Mouse (Mus musculus) retina, postnatal 7 days (tissue): ENCODE measurements around the gene Pon3.

Experiments
- DNase-seq: peaks from one replicate; pipeline ENCODE4 v3.0.0-alpha.2; 2012; ENCODE audit warnings: low read depth, low spot score

Pon3 gene

DNA sequence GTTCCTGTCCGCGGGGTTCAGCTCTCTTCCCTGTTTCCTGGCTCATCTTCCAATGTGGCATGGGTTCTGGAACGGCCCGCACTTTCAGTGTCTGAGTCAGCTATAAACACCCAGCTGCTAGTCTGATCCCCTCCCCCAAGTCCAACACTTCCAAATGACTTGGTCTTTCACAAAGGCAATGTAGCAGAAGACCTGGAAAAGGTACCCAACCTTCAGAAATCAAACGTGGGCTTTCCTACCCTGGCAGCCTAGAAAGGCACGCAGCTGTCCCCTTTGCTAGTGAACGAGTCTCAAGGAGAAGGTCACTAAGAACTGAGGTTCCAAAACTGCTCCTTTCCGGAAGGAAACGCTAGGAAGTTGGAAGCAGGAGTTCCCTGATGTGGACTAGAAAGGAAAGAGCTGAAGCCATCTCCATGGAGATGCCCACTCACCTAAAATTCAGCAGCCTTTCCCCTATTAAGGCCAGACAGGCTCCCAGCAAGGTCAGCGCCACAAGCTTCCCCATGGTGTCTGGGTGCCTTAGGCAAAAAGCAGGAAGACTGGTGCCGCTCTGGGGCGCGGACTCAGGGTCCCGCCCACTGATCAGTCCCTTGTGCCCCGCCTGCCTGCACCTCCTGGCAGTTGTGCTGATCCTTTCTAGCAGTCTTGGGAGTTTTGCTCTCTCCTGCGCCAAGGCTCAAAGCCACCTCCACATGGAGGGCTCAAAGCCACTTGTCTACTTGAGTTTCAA lies at the start of gene Pon3:
Gene Pon3, minus strand, starts transcription at position 565 of the 730 bp plus-strand sequence.
- no peak for DNase-seq

DNA sequence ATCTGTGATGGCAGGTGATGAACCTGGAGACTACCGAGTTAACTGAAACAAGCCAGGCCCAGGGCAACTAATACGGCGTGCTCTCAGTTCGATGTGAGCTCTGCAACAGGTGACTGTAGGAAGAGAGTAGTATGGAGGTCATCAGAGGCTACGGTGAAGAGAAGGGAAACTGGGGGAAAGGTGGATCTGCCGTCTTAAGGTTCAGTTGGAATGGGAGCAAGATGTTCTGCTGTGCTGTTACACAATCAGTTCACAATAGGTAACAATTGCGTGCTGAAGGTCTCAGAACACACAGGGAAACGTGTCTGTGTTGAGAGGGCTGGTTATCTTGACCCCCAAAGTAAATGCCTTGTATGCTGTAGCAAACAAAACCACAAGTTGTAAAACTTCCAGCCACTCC lies 48.9 kb upstream of the Pon3 start:
- no peak for DNase-seq

DNA sequence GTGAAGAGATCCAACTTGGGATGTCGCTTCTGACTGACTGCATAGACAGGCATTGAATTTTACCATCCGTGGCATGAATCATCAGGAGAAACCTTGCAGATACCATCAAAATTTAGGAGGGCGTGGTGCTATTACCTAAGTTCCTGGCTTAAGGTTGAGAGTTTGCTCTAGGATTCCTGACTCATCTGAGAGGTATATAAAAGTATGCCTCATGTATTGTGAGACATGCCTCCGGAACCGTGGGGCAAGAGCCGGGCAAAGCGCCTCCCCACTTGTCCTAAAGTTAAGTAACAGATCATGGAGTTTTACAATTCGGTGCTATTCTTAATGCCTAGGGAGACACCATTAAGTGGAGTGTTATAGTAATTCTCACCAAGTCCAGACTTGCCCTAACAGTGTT lies 44.5 kb upstream of the Pon3 start:
- DNase-seq: no peak

DNA sequence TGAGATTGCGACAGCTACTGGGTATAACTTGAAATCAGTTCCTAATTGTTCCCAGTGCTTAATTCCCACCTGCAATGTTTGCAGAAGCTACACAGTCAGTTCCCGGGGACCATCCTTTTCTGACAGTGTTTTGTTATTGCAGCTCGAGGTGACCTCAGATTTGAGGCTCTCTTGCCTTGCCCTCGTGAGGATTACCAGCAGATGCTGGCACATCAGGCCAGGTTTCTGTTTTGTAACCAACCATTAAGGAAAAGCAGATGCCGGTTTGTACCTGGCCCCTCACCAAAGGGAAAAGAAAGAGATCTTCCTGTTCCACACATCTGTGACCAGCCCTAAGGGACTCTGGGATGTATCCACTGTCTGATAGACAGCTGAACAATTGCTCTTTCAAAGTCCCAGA lies 43.5 kb upstream of the Pon3 start:
- no peak for DNase-seq

DNA sequence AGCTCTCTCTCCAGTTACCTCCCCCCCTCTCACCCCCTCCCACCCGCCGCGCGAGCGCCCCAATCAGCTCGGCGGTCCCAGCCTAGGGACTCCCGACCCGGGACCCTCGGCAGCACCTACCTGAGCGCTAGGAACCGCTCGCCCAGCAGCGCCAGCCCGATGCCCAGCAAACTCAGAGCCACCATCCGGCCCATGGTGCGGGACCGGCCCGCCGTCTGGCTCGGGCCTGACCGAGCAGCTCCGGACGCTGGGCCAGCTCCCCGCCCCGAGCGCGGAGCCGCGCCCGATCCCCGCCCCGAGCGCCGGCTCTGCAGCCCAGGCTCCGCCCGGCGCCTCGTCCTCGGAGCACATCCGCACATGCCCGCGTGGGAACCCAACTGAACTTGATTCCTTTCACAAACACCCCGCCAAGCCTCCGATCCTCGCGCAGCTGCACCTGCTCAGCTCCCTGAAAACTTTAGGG lies 42.0 kb upstream of the Pon3 start, which contains the start of gene Pon2:
Gene Pon2, minus strand, starts transcription at position 364 of the 463 bp plus-strand sequence.
- DNase-seq: no peak

DNA sequence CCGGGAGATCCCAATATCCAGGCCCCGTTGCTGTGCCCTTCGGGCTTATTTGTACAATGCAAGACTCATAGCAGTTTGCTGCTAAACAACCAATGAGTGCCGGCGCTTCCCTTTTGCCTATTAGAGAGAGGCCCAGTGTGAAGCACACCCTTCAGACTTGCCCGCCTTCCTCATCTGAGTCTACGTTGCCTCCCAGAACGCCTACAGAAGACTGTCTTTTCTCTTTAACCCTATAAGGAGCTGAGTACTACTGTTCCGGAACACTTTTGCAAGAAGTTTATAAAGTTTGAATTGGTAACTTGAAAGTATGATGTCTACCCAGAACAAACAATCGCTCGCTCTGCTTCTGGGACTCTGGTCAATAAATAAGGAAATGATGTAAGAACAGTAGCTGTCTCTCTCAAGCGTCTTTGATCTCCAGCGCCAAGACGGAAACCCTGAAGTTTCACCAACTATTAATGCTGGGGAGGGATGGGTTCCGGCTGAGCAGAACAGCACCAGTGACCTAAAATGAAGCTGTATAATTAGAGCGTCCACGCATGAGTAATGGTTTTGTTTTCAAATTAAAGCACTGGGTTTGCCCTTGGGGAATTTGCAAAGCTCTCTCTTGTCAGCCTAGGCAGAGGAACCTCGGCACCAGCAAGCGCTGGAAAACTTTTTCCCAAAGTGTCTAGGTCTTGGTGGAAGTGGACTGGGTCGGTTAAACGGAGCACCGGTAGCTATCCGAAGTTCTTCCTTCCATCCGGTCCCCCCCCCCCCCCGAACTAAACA lies 41.4 kb upstream of the Pon3 start:
- DNase-seq: no peak

DNA sequence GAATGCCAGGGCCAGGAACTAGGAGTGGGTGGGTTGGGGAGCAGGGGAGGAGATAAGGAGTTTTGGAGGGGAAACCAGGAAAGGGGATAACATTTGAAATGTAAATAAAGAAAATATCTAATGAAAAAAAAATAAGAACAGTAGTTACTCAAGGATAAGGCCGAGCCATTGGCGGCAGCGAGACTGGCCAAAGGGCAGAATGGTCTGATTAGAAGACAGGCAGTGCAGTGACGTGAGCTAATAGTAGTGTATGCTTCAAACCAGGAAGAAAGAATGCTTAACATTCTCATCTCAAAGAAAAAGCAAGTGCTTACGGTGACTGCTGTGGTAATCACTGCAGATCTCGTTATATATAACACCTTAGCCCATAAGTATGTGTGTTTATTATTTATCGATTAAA lies 40.0 kb upstream of the Pon3 start:
- no peak for DNase-seq

DNA sequence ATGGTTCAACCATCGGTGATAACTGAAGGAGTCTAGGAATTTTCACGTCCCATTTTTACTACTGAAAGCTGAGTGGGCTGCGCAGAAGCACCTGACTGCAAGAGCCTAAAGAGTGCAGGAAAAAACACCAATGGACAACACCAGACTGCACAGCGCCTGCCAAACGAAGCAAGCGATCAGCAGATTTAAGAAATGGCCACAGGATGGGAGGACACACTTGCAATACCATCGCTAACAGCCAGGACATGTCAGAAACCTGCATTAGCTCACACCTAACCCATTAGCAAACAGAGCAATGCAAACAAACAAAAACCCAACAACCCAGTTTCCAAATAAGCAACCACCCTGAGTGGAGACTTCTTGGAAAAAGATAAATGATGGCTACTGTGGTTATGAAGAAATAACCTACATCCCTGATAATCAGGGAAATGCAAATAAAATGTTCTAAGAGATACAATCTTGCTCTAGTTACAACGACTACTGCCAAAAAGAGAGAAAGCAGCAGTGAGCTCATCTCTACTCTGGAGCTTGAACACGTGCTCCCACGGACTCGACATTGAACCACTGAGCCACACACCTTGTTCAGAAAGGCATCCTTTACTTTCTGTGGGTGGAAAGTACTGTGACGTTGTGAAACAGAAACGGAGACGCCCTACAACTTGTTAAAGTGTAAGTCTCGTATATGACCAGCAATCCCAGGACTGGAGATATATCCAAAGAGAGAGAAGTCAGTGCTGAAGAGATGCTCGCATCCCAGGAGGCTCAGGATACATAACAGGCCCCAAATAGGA lies 38.8 kb upstream of the Pon3 start:
- DNase-seq: no peak

DNA sequence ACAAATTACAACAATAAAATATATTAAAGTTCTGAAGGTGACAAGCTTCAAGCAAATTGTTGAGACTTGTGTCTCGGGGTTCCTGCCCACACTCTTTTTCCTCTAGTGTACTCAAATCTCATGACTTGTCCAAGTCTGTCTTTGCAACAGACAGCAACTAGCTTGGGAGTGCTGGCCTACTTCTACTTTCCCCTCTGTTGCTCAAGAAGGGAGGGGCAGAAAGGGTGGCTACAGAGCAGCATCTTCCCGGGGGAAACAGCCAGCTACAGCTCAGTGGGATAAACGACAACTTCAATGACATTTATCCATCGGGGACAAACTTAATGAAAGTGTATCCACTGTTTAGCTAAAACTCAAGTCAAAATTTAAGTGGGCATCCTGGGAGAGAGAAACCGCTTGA lies 36.8 kb upstream of the Pon3 start:
- DNase-seq: no peak

DNA sequence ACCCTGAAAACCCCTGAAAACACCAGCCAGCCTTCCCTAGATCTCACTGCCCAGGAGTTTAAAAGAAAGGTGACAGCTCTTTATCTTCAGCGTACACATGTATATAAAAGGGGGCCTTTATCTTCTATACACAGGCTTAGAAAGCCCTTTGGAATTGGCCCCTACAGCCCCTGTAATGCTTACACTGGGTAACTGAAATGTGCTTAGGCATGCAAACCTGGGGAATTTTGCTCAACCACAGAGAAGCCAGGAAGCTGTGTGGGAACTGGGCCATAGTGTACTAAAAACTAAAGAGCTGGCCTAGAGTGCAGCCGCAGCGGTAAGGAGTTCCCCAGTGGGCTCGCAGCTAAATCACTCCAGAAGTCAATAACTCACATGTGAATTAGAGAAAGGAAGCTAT lies 35.4 kb upstream of the Pon3 start:
- no peak for DNase-seq

DNA sequence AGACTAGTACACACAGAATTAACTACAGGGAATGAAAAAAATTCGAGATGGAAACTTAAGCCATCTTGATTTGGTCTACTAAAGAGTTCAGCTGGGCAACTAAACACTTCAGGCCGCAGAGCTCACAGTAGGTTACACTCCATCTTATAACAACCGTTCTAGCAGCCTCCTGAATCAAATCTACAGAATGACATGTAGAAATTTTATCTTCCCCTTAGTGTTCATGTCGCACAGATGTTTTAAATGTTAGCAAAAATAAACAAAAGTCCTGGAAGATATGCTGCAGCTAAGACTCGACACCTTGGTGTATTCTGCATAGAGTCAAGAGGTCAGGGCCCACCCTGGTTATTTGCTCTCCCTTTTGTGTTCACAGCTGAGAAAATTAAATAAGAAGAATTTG lies 31.8 kb upstream of the Pon3 start:
- DNase-seq: no peak

DNA sequence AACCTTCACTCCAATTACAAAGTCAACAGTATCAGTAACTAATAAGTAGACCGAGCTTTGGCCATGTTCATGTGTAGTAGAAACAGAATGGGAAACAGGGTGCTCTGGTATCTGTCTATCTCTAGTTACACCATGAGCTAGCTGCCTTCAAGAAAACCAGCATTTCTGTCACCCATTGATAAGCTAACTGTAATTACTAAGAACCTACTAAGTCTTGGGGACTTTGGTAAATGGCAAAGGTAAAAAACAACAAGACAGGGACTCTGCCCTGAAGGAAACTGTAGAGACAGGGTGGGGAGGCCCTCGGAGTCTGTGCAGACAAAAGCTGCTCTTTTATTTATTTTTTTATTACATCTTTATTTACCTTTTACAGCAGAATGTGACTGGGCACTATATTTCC lies 31.3 kb upstream of the Pon3 start:
- no peak for DNase-seq

DNA sequence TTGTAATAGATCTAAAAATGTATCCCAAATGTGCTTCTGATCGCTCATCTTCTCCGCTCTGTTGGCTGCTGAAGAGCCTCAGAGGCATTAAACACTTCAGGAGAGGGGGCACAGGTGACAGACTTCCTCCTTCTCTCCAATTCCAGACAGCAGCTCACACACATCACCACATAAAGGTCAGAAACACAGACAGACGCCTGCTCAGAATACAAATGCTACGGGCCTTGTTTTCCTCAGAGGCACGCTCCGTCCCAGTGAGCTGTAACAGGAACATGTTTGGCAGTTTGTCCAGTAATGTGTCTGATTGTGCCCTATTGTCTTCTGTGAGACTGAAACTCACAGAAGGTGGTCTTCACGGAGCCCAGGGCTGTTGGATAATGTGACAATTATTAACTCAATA lies 26.3 kb upstream of the Pon3 start:
- no peak for DNase-seq

DNA sequence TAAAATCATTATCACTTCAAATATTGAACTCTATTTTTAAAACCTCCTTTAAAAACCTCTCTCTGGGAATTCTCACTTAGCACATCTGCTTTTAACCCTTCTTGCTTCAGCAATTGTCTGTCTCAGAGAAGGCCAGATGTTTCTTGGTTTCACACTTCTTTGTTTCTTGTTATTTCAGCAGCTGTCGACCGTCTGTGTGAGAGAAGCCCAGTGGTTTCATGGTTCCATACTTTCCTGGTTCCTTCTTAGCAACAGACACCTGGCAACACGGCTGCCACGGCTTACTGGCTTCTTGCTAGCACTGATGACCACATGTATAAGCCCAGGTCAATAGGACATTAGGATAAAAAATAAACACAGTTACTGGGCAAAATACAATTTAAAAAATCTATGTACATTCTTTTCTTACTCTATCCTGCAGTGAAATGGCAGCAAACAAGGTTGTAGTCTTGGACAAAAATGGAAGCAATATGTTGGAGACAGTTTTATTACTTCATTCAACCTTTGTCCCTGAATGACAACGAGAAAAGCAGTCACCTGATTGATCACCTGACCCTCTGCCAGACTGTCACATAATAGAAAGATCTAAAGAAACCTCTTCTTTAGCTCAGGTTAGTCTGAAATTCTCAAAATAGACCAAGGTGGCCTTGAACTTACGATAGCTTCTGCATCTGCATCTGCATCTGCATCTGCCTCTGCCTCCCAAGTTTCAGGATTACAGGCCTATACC lies 24.7 kb upstream of the Pon3 start:
- DNase-seq: no peak

DNA sequence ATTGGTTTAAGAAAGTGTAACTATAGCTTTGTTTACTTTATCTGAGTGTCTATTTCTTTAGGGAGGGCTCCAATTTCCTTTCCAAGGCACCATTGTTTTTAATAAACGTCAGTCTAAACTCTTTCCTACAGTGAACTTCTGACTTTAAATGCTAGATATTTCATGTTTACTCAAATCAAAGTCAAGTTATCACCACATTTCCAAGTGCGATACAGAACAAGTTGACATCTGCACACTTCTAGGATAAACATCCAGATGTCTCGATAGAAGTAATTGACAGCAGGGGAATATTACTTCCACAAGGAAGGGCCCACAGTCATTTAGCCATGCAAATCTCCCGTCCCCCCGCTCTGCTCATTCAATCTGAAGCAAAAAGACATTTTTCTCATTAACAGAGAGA lies 21.9 kb upstream of the Pon3 start:
- DNase-seq: no peak

DNA sequence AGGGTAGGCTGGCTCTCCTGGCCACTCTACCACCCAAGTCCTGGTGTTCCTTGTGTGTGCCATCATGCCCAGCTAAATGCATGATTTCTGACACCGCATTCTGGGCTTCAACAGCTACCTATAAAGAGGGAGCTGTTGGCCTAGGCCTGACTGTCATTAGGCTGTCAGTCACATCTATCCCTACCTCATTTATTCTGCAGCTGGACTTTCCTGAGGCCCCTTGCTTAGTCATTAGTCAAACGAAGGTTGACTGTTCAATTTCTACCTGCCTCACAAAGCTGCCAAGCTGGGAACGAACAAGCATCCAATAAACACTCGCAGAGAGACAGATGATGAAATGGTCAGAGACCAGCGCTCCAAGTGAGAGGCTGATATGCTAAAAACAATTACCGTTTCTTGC lies 13.6 kb upstream of the Pon3 start:
- DNase-seq: no peak

DNA sequence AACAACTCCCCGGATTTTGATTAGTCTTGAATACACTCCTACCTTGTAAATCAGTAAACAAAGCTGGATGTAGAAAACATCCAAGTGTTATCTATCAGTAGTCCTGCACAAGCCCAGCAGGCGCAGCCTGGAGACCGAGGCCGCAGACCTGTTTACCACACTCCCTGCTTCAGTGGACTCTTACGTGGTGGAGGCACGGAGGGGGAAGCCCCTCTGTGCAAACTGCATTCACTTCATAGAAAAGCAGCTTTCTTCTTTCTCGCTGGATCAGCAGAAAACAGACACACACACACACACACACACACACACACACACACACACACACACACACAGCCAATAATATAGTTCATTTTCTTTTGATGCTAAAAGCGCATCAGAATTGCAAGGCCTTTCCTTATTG lies 8.7 kb upstream of the Pon3 start:
- DNase-seq: no peak

DNA sequence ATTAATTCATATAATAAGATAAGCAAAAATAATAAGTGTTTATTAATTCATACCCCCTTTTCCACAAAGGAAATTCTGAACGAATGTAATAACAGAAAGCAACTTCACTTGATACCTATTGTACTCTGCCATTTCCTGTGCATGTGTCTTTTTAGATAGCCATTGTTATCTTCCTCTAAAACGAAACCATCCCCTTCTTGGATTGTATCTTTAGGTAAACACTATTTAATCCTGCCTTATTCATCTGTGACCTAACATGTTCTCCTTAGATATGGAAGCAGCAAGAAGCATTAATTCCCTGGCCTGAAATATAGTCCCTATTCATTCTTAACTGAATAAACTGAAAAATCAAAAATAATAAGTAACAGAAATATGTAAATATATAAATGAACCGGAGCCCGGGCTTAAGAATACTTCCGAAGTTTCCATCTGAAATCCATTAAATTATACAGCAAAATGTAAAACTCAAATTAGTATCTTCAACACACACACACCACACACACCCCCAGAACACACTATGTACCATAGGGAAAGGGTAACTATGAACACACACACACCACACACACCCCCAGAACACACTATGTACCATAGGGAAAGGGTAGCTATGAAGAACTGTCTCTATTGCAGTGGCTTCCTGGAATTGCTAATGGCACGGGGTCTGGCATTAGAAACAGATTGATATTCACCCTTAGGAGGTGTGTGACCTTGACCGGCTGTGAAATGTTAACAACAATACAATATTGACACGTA lies 7.3 kb upstream of the Pon3 start:
- no peak for DNase-seq

DNA sequence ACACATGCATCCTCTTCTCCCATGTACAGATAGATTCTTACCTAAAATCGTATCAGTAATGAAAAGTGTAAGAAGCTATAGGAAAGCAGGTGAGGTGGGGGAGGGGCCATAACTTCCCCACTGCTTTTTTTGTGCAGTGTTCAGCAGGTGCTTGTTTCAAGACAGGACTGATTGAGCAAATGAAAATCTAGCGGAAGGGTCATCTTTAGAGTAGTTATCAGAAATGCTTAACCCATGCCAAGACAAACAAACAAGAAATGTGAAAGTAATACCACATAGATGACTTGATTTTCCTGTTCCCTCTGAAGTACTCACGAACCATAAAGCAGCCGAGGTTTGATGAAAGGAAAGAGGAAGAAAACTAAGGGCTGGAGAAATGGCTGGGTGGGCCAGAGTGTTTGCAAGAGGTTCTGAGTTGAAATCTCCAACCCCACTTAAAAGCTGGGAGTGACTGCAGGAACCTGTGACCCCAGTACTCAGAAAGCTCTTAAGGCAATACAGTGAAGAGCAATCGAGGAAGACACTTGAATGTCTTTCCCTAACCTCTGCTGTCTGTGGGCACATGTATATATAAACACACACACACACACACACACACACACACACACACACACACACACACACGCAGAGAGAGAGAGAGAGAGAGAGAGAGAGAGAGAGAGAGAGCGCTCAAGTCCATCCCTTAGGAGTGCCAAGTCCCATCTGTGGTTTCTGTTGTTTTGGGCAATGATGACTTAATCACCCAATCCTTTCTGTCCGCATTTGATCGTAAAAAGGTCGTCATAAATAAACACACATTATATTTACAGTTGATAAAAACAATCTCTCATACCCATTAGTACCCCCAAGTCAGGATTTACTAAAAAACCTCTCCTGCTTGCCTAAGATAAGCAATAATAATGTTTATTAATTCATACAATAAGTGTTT lies 6.5 kb upstream of the Pon3 start:
- DNase-seq: no peak

DNA sequence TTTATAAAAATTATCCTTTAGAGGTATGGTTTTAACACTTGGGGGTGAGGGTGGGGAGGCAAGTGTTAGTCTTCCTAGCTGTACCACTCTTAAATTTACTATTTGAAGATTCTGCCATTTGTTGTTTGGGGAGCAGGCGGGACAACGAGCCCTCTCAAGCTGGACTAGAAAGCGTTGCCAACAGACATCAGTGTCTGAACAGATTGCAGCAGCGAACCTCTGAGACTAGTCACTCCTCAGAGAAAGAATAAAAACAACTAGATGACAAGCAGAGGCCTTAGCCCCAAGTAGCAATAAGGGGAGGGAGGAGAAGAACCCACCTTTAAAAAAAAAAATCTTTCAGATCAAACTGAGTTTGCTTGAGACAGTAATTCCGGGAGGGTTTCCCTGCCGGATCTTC lies 795 bp downstream of the Pon3 start:
- DNase-seq: no peak
